ENCODE assay signal across 9 mouse cellular contexts in genomic region chr14:49525176-49525930, GRCm38 (mm10). TPM values are rescaled to one million over a fixed set of nuclear protein-coding genes. Genes with fewer than 3 reads are reported as not detected.
DNase-seq lines count a peak whose midpoint lies in the region; ATAC-seq and TF ChIP-seq lines count a peak whose summit lies in the region.
"Had no signal": no experiment of that assay in that cellular context is flagged by ENCODE, and none has a peak within 500 bp of the region (broad histone marks: within the 10 kb centered on the region; RNA-seq: fewer than 3 reads in every experiment).

No protein-coding gene starts in this region.

- H3K27me3 ChIP-seq in forebrain, embryonic 13.5 days = peaks cover 11% of the 10 kb centered on the region; the same call in 1 of the 2 replicates
- H3K27me3 ChIP-seq in lung, embryonic 14.5 days (ENCODE audit: insufficient read depth, low read length) = peaks cover 9% of the 10 kb centered on the region

- WGBS in forebrain, embryonic 13.5 days = 2% methylated on average over 39 of the region's 63 CpGs
- 2% methylated on average over 62 of the region's 63 CpGs for WGBS in large intestine, adult 2 months
- WGBS in lung, embryonic 14.5 days = under 1% methylated on average over 61 of the region's 63 CpGs

- H3K4me3 ChIP-seq in forebrain, embryonic 13.5 days = peak overlapping the region; percentile 53
- H3K4me3 ChIP-seq in lung, embryonic 14.5 days (ENCODE audit: low read depth, low read length) = peak overlapping the region; percentile 24

- H3K9ac ChIP-seq in forebrain, embryonic 13.5 days = peak overlapping the region; percentile 67
- no peak overlapping the region for H3K9ac ChIP-seq in lung, embryonic 14.5 days

- ATAC-seq in forebrain, embryonic 13.5 days = peak; percentile 82
- peak; percentile 98 for ATAC-seq in lung, embryonic 14.5 days (ENCODE audit: insufficient read depth)

- H3K36me3 ChIP-seq in forebrain, embryonic 13.5 days (ENCODE audit: poor library complexity, severe bottlenecking) = no peaks in the 10 kb centered on the region
- no peaks in the 10 kb centered on the region for H3K36me3 ChIP-seq in lung, embryonic 14.5 days (ENCODE audit: insufficient read depth)

- H3K4me1 ChIP-seq in forebrain, embryonic 13.5 days = peaks cover 13% of the 10 kb centered on the region
- H3K4me1 ChIP-seq in lung, embryonic 14.5 days (ENCODE audit: insufficient read depth) = no peaks in the 10 kb centered on the region

- no peaks in the 10 kb centered on the region for H3K9me3 ChIP-seq in forebrain, embryonic 13.5 days (replicated peaks)
- H3K9me3 ChIP-seq in lung, embryonic 14.5 days (ENCODE audit: low read depth, low read length) = no peaks in the 10 kb centered on the region

- peak; percentile 78 for DNase-seq in ES-CJ7 (ENCODE audit: low read depth, low spot score)
- DNase-seq in c-Kit-positive CD71-positive TER-119-positive erythroid progenitor cells, embryonic 14.5 days (ENCODE audit: low spot score) = peak; percentile 3
- peak; percentile 60 to 66 for DNase-seq in heart, postnatal 36 days
- peak; percentile 8 for DNase-seq in large intestine, adult 2 months (ENCODE audit: low read depth, low spot score)
- DNase-seq in lung, embryonic 14.5 days = peak; percentile 93
- DNase-seq in ovary, postnatal 36 days (ENCODE audit: low spot score) = peak; percentile 74
- no peak for DNase-seq in natural killer cell, adult 2 months (ENCODE audit: low spot score in 2 of 2)

- intact Hi-C loops in heart, postnatal 36 days (cut with DNase I) = no loop called here

- peak overlapping the region; percentile 97 for H3K4me2 ChIP-seq in forebrain, embryonic 13.5 days
- H3K4me2 ChIP-seq in lung, embryonic 14.5 days = peak overlapping the region; percentile 66

- H3K27ac ChIP-seq in forebrain, embryonic 13.5 days = no peak overlapping the region; the same call in 1 of the 2 replicates
- no peak overlapping the region for H3K27ac ChIP-seq in lung, embryonic 14.5 days (ENCODE audit: low read depth)

- TF ChIP-seq CTCF in lung, embryonic 14.5 days (IDR thresholded peaks at IDR 0.05; ENCODE audit: low read depth) = no peak

RNA-seq across cellular contexts. Expression of gene Slc35f4, which starts 0.5 kb away (rescaled TPM):
- 2.7 and 3.2 TPM in 2 replicates for polyA plus RNA-seq in forebrain, embryonic 13.5 days (2015; fragmentation: Nextera tagmentation; extraction: Ambion mirVana)
- total RNA-seq in heart, postnatal 36 days (2021) = not detected
- 0.09 TPM in 1 of 2 replicates, not detected in the other for polyA plus RNA-seq in large intestine, adult 2 months (2012; rRNA removed)
- 0.11 TPM in 1 of 2 replicates, not detected in the other for polyA plus RNA-seq in lung, embryonic 14.5 days (2014; fragmentation: Nextera tagmentation; extraction: Ambion mirVana)
- polyA plus RNA-seq: small intestine, adult 2 months had no signal

Comparison
In these comparisons a context has a peak if more than half of its experiments do, and no peak if none do; other contexts are left out.
1. DNase-seq: peak in ES-CJ7 (single experiment), c-Kit-positive CD71-positive TER-119-positive erythroid progenitor cells, embryonic 14.5 days (single experiment), heart, postnatal 36 days (2 of 2), large intestine, adult 2 months (single experiment), lung, embryonic 14.5 days (single experiment) and ovary, postnatal 36 days (single experiment); none in natural killer cell, adult 2 months (0 of 2).